Mouse (Mus musculus) cortical plate, adult 2 months (tissue): Measurements from ENCODE around the gene Capn7.

Experiments
- CTCF ChIP-seq: fragments of 200-500 bp; IDR thresholded peaks from 2 replicates; pipeline ENCODE4 v1.5.1; 2011; ENCODE audit warnings: mild to moderate bottlenecking, control low read depth, low read length; ENCODE audit not compliant: insufficient read depth; ENCODE audit errors: extremely low read depth
- POLR2A ChIP-seq: fragments of 200-500 bp; IDR thresholded peaks from 2 replicates; pipeline ENCODE4 v1.6.1; 2011; ENCODE audit warnings: mild to moderate bottlenecking, low read length, control low read depth; ENCODE audit not compliant: insufficient read depth; ENCODE audit errors: extremely low read depth

DNA sequence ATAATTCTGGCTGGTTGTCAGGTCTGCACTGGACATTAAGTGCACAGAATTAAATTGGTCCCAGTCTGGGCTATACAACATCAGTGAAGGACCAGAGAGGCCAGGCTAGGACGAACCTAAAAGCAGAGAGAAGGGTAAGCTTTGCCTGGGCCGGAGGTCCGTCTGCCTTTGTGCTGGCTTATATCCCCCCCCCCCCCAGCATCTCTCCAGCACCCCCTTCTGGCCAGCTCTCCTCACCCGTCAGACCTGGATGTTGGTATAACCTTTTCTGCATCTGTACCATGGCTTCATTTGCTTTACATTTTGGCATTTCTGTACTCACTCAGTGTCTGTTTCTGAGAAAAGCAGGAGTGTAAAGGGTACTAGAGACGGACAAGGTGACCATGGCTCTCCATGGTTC lies 10.9 kb upstream of the Capn7 start:
- TF ChIP-seq CTCF (no peak), POLR2A (no peak)
